Mouse (Mus musculus) ovary, adult 10 weeks (tissue): ENCODE results near the gene Gm16513. TPM values are rescaled to one million over a fixed set of nuclear protein-coding genes. Genes with fewer than 3 reads are reported as not detected.

ENCODE experiments used
- polyA plus RNA-seq: library from polyadenylated mRNA; stranded (reverse); fragments of 350-450 nt; fragmentation: Illumina TruSeq; extraction: RNeasy Lipid Tissue Mini Kit (QIAGEN cat#74804); gene quantifications from one replicate; pipeline ENCODE4 v1.2.3, GENCODE M21; 2014

The Gm16513 gene
- 0.29 TPM for polyA plus RNA-seq

DNA sequence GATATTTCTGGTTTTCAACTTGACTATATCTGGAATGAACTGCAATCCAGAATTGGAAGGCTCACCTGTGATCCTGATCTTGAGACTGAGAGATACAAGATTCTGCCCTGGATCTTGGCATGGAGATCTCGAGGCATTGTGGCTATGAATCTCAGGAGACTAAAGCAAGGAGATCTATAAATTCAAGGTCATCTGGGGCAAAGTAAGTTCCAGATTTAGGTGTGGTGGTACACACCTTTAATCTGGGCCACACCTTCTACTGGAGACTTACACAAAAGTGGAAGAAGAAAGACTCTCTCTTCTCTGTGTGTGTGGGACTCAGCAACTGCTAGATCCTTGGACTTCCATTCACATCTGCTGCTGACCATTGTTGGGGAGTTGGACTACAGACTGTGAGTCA lies at the start of gene Gm16513:
Gene Gm16513, plus strand, starts transcription at position 301 of the 400 bp plus-strand sequence.

Other genes with a start within 250 kb of the Gm16513 start
- gene Gm6367, start 194.0 kb upstream of the Gm16513 start, polyA plus RNA-seq = 8.7 TPM
- gene Gm7942, start 75.7 kb upstream of the Gm16513 start, polyA plus RNA-seq = not detected
- gene Gm10424, start 90.1 kb downstream of the Gm16513 start, polyA plus RNA-seq = not detected
- gene Gm3259, start 123.3 kb downstream of the Gm16513 start, polyA plus RNA-seq = 5.5 TPM